Mouse (Mus musculus): ENCODE data around the gene Hand2.

GRCm38 (mm10) chr8:57344956-57345870 is 24.4 kb downstream of the Hand2 start:
- TF ChIP-seq CTCF (conservative IDR thresholded peaks at IDR 0.05; ENCODE audit: low read length) = no peak
- TF ChIP-seq POU5F1 (IDR thresholded peaks at IDR 0.05; ENCODE audit: borderline replicate concordance, low read length) = no peak
- TF ChIP-seq NANOG (IDR thresholded peaks at IDR 0.05; ENCODE audit: borderline replicate concordance, low read length) = no peak

Data from E14TG2a.4 (cell line).